Mouse (Mus musculus): ENCODE measurements around the gene E2f2. TPM values are rescaled to one million over a fixed set of nuclear protein-coding genes. Genes with fewer than 3 reads are reported as not detected.
A peak's percentile ranks its signal among the peaks of the same experiment; 100 is the strongest.

The E2f2 gene
- polyA plus RNA-seq (2012; rRNA removed), result 0.27 and 0.74 TPM in 2 replicates

DNA sequence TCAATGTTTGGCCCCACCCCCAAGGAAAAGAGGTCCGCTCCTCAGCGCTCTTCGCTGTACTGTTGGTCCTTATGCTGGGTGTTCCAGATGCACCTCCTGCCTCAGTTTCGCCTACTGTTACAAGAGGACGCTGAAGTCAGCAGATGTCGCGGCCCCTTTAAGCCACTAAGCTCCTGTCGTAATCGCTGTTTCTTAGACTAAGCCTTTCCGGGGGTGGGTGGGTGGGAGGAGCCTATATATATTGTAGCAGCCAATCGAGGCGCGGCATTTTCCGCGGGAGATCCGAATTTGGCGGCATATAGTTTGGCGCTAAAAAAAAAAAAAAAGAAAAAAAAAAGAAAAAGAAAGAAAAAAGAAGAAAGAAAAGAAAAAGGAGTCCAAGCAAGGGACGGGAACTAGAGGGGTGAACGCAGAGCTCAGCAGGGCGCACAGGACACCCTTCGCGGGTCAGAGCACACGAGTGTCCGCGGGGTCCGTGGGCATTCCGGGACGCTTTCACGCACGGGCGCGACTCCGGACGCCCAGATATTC lies at the start of gene E2f2:
Gene E2f2 (plus strand): TSS at position 384 of the 531 bp plus-strand sequence.
- peak; percentile 34 to 41 for DNase-seq
- no peak for TF ChIP-seq POLR2A (IDR thresholded peaks at IDR 0.05; ENCODE audit: borderline replicate concordance, insufficient read depth, low read length)
- TF ChIP-seq CTCF (IDR thresholded peaks at IDR 0.05; ENCODE audit: borderline replicate concordance, insufficient read depth, low read depth, low read length), result no peak
- H3K27ac ChIP-seq (ENCODE audit: insufficient read depth, low read length), result no peak within 1 kb of the TSS
- under 1% methylated on average over 35 of the region's 35 CpGs for WGBS
- H3K4me1 ChIP-seq (ENCODE audit: control insufficient read depth, insufficient read depth, low read length), result no peaks in the 10 kb centered on the region
- peak within 1 kb of the TSS; percentile 97 for H3K4me3 ChIP-seq (replicated peaks; ENCODE audit: insufficient read depth, low read depth, low read length)
- H3K27me3 ChIP-seq (ENCODE audit: control insufficient read depth, insufficient read depth, low read length), result no peaks in the 10 kb centered on the region

DNA sequence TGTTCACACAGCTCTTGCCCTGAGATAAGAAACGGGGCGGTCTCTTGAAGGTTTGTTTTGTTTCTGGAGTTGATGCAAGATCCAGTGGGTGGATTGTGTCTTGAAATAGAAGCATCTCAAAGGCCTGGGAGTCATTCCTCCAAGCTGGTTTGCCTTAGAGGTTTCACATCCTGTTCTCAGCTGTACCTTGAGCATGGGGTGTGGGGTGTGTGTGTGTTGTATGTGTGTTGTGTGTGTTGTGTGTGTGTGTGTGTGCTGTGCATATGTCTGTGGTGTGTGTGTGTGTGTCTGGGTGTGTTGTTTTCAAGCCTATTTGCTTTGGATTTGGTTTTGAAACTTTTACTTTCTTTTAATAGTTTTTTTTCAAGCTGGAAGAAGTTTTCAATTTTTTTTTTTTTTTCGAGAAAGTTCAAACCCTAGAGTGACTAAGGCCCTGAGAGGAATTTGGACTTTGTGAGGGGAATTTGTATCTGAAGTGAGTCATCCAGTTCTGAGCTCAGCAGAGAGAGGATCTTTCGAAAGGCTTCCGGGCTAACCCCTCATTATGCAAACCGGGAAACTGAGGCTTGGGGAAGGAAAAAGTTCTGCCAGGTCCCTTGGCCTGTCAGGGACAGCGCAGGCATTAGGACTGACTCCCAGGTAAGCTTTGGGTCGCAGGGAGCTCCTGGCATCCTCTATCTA lies 48.9 kb upstream of the E2f2 start:
- WGBS, result 75% methylated on average over 8 of the region's 8 CpGs
- Histone ChIP-seq H3K4me3 (replicated peaks; ENCODE audit: insufficient read depth, low read depth, low read length) (no peak overlapping the region), H3K27me3 (ENCODE audit: control insufficient read depth, insufficient read depth, low read length) (no peaks in the 10 kb centered on the region), H3K27ac (ENCODE audit: insufficient read depth, low read length) (no peak overlapping the region), H3K4me1 (ENCODE audit: control insufficient read depth, insufficient read depth, low read length) (no peaks in the 10 kb centered on the region; the same call in 1 of the 2 replicates)
- no peak for DNase-seq
- TF ChIP-seq CTCF (IDR thresholded peaks at IDR 0.05; ENCODE audit: borderline replicate concordance, insufficient read depth, low read depth, low read length) (no peak), POLR2A (IDR thresholded peaks at IDR 0.05; ENCODE audit: borderline replicate concordance, insufficient read depth, low read length) (no peak)

DNA sequence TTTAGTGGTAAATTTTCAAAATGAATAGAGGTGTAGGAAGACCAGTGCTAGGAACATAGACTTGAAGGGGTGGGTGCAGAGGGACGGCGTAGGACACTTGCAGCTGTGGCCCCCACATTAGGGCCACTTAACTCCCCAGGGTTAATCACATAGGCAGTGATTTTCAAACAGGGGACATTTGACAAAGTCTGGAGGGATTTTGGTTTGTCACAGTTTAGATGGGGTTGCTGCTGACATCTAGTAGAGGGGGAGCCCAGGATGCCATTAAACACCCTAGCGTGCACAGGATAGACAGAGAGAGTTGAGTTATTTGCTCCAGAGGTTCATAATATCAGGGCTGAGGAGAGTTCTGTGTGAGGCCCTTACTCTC lies 48.4 kb upstream of the E2f2 start:
- no peak overlapping the region for H3K4me3 ChIP-seq (replicated peaks; ENCODE audit: insufficient read depth, low read depth, low read length)
- no peaks in the 10 kb centered on the region; the same call in 1 of the 2 replicates for H3K4me1 ChIP-seq (ENCODE audit: control insufficient read depth, insufficient read depth, low read length)
- H3K27ac ChIP-seq (ENCODE audit: insufficient read depth, low read length), result no peak overlapping the region
- 90% methylated on average over 3 of the region's 3 CpGs for WGBS
- no peak for DNase-seq
- TF ChIP-seq POLR2A (IDR thresholded peaks at IDR 0.05; ENCODE audit: borderline replicate concordance, insufficient read depth, low read length) (no peak), CTCF (IDR thresholded peaks at IDR 0.05; ENCODE audit: borderline replicate concordance, insufficient read depth, low read depth, low read length) (no peak)
- H3K27me3 ChIP-seq (ENCODE audit: control insufficient read depth, insufficient read depth, low read length), result no peaks in the 10 kb centered on the region

DNA sequence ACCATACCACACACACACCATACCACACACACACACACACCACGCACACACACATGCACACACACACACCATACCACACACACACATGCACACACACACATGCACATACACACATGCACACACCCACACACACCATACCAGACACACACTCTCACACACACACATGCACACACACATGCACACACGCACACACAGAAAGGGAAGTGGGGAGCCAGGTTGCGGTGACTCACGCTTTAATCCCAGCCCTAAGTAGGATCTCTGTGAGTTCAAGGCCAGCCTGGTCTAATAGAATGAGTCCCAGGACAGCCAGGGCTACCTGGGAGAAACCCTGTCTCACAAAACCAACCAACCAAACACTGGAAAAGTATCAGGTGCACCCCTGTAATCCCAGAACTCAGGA lies 47.6 kb upstream of the E2f2 start:
- Histone ChIP-seq H3K4me1 (ENCODE audit: control insufficient read depth, insufficient read depth, low read length) (no peaks in the 10 kb centered on the region; the same call in 1 of the 2 replicates), H3K4me3 (replicated peaks; ENCODE audit: insufficient read depth, low read depth, low read length) (no peak overlapping the region), H3K27ac (ENCODE audit: insufficient read depth, low read length) (no peak overlapping the region), H3K27me3 (ENCODE audit: control insufficient read depth, insufficient read depth, low read length) (no peaks in the 10 kb centered on the region)
- 98% methylated on average over 4 of the region's 4 CpGs for WGBS
- no peak for TF ChIP-seq CTCF (IDR thresholded peaks at IDR 0.05; ENCODE audit: borderline replicate concordance, insufficient read depth, low read depth, low read length)
- TF ChIP-seq POLR2A (IDR thresholded peaks at IDR 0.05; ENCODE audit: borderline replicate concordance, insufficient read depth, low read length), result no peak
- DNase-seq, result no peak

DNA sequence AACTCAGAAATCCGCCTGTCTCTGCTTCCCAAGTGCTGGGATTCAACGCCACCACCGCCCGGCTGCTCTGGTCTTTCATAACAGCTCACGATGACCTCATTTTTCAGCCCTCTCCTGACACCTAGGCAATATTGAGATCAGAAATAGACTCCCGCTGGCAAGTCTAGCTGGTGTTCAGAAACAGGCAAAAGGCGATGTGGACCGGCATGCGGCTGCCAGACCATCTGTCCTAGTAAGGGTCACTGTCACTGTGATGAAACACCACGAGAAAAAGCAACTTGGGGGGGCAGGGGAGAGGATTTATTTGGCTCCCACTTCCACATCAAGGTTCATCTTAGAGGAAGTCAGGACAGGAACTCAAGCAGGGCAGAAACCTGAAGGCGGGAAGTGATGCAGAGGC lies 46.7 kb upstream of the E2f2 start:
- Histone ChIP-seq H3K27ac (ENCODE audit: insufficient read depth, low read length) (no peak overlapping the region), H3K27me3 (ENCODE audit: control insufficient read depth, insufficient read depth, low read length) (no peaks in the 10 kb centered on the region), H3K4me3 (replicated peaks; ENCODE audit: insufficient read depth, low read depth, low read length) (no peak overlapping the region), H3K4me1 (ENCODE audit: control insufficient read depth, insufficient read depth, low read length) (no peaks in the 10 kb centered on the region; the same call in 1 of the 2 replicates)
- WGBS, result 62% methylated on average over 11 of the region's 11 CpGs
- DNase-seq, result no peak
- no peak for TF ChIP-seq CTCF (IDR thresholded peaks at IDR 0.05; ENCODE audit: borderline replicate concordance, insufficient read depth, low read depth, low read length)
- no peak for TF ChIP-seq POLR2A (IDR thresholded peaks at IDR 0.05; ENCODE audit: borderline replicate concordance, insufficient read depth, low read length)

DNA sequence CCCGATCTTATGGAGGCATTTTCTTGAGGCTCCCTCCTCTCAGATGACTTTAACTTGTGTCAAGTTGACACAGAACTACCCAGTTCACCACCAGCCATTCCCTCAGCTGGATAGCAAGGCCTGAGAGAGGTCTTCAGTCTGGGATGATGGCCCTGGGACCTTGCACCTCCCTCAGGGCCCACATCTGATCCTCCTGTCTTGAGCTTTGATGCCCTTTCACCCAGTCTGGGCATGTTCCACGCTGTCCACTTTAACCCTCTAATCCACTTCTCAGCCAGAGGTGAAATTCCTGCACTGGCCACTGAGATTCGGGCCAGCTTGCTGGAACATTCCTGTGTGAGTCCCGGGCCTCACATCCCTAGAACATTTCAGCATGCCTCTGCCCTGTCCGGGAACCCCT lies 46.2 kb upstream of the E2f2 start:
- no peak for TF ChIP-seq CTCF (IDR thresholded peaks at IDR 0.05; ENCODE audit: borderline replicate concordance, insufficient read depth, low read depth, low read length)
- no peak for TF ChIP-seq POLR2A (IDR thresholded peaks at IDR 0.05; ENCODE audit: borderline replicate concordance, insufficient read depth, low read length)
- no peak overlapping the region for H3K4me3 ChIP-seq (replicated peaks; ENCODE audit: insufficient read depth, low read depth, low read length)
- DNase-seq, result no peak
- no peaks in the 10 kb centered on the region for H3K27me3 ChIP-seq (ENCODE audit: control insufficient read depth, insufficient read depth, low read length)
- H3K27ac ChIP-seq (ENCODE audit: insufficient read depth, low read length), result no peak overlapping the region
- no peaks in the 10 kb centered on the region; the same call in 1 of the 2 replicates for H3K4me1 ChIP-seq (ENCODE audit: control insufficient read depth, insufficient read depth, low read length)
- WGBS, result 81% methylated on average over 5 of the region's 5 CpGs

DNA sequence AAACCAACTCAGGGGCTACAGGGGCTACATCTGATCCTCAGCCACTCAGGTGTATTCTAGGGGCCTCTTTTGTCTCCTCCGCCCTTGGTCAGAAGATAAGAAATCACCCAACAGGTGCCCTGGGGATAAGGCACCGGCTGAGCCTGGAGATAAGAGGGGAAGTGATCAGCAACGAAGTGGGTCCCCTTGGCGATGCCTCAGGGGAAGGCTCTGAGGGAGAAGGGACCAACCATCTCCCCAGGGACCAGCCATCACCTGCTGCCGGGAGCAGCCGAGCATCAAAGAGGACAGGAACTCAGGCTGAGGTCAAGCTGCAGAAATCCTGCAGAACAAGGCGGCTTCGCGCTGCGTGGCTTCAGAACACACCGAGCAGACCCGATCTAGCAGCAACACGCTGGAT lies 44.5 kb upstream of the E2f2 start:
- no peak for TF ChIP-seq POLR2A (IDR thresholded peaks at IDR 0.05; ENCODE audit: borderline replicate concordance, insufficient read depth, low read length)
- Histone ChIP-seq H3K4me1 (ENCODE audit: control insufficient read depth, insufficient read depth, low read length) (no peaks in the 10 kb centered on the region; the same call in 1 of the 2 replicates), H3K27me3 (ENCODE audit: control insufficient read depth, insufficient read depth, low read length) (no peaks in the 10 kb centered on the region), H3K4me3 (replicated peaks; ENCODE audit: insufficient read depth, low read depth, low read length) (no peak overlapping the region), H3K27ac (ENCODE audit: insufficient read depth, low read length) (no peak overlapping the region)
- 72% methylated on average over 13 of the region's 13 CpGs for WGBS
- no peak for DNase-seq

DNA sequence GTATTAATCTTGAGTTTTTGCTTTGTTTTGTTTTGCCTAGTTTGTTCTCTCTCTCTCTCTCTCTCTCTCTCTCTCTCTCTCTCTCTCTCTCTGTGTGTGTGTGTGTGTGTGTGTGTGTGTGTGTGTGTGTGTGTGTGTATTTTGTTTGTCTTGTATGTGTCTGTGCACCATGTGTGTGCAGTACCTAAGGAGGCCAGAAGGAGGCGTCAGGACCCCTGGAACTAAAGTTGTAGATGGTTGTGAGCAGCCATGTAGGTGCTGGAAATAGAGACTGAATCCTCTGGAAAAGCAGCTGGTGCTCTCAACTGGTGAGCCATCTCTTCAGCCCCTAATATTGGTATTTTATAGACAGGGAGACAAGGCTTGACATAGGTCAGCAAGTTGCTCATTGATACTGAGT lies 42.4 kb upstream of the E2f2 start:
- TF ChIP-seq POLR2A (IDR thresholded peaks at IDR 0.05; ENCODE audit: borderline replicate concordance, insufficient read depth, low read length) (no peak), CTCF (IDR thresholded peaks at IDR 0.05; ENCODE audit: borderline replicate concordance, insufficient read depth, low read depth, low read length) (no peak)
- no peak for DNase-seq
- WGBS, result 69% methylated on average over 1 of the region's 1 CpGs
- Histone ChIP-seq H3K27me3 (ENCODE audit: control insufficient read depth, insufficient read depth, low read length) (peaks cover 2% of the 10 kb centered on the region; the same call in 1 of the 2 replicates), H3K4me3 (replicated peaks; ENCODE audit: insufficient read depth, low read depth, low read length) (no peak overlapping the region), H3K4me1 (ENCODE audit: control insufficient read depth, insufficient read depth, low read length) (no peaks in the 10 kb centered on the region; the same call in 1 of the 2 replicates), H3K27ac (ENCODE audit: insufficient read depth, low read length) (no peak overlapping the region)

Data from cerebellum, adult 2 months (tissue).